Mouse (Mus musculus): Measurements from ENCODE around the gene Tchp. TPM values are rescaled to one million over a fixed set of nuclear protein-coding genes. Genes with fewer than 3 reads are reported as not detected.

Gene Tchp
- polyA plus RNA-seq, 1 experiment from 2014 or later, result 9.0 TPM

DNA sequence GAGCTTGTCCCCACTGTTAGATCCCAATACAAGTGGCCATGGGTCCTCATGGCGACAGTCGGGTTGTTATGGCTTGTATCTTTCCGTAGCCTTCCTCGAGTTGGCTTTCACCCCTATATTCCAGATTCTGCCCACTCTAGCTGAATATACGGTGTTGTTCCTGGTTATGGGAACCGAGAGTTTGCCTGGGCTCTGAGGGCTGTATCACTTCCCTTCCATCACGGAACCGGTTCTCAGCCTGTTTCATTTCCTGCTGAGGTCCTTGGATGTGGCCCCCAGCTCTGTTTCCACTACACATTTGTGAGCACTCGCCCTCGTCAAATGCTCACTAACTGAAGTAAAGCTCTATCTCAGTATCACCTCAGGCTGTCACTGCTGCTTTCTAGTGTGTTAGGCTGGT is 14.4 kb downstream of the Tchp start:
- peaks cover 56% of the 10 kb centered on the region for H3K36me3 ChIP-seq (ENCODE audit: control insufficient read depth, insufficient read depth, low read length)
- 90% methylated on average over 10 of the region's 10 CpGs for WGBS
- no peak overlapping the region for H3K27ac ChIP-seq (ENCODE audit: low read depth)
- H3K9me3 ChIP-seq (ENCODE audit: control insufficient read depth, low read length), result no peaks in the 10 kb centered on the region
- H3K27me3 ChIP-seq (replicated peaks; ENCODE audit: control insufficient read depth, insufficient read depth, low read length), result no peaks in the 10 kb centered on the region
- H3K4me2 ChIP-seq (ENCODE audit: low read length), result no peak overlapping the region
- H3K4me3 ChIP-seq (ENCODE audit: low read depth, low read length), result no peak overlapping the region
- no peak overlapping the region for H3K9ac ChIP-seq (ENCODE audit: low read length)
- no peaks in the 10 kb centered on the region for H3K4me1 ChIP-seq (replicated peaks; ENCODE audit: control insufficient read depth, insufficient read depth, low read length)
- no peak for ATAC-seq (replicated peaks; ENCODE audit: low FRiP score, low TSS enrichment, low read depth)
- no peak for DNase-seq (ENCODE audit: low spot score)

- Histone ChIP-seq H3K9me3 (ENCODE audit: control insufficient read depth, low read length) (no peaks in the 10 kb centered on the region), H3K4me3 (ENCODE audit: low read depth, low read length) (no peak overlapping the region), H3K27ac (ENCODE audit: low read depth) (no peak overlapping the region), H3K4me1 (replicated peaks; ENCODE audit: control insufficient read depth, insufficient read depth, low read length) (no peaks in the 10 kb centered on the region), H3K27me3 (replicated peaks; ENCODE audit: control insufficient read depth, insufficient read depth, low read length) (no peaks in the 10 kb centered on the region), H3K9ac (ENCODE audit: low read length) (no peak overlapping the region), H3K36me3 (ENCODE audit: control insufficient read depth, insufficient read depth, low read length) (peaks cover 54% of the 10 kb centered on the region), H3K4me2 (ENCODE audit: low read length) (no peak overlapping the region)
- WGBS, result 92% methylated on average over 13 of the region's 13 CpGs
- ATAC-seq (replicated peaks; ENCODE audit: low FRiP score, low TSS enrichment, low read depth) (no peak), DNase-seq (ENCODE audit: low spot score) (no peak)
Measured at GRCm38 (mm10) chr5:114722846-114723245, 15.3 kb downstream of the Tchp start.

DNA sequence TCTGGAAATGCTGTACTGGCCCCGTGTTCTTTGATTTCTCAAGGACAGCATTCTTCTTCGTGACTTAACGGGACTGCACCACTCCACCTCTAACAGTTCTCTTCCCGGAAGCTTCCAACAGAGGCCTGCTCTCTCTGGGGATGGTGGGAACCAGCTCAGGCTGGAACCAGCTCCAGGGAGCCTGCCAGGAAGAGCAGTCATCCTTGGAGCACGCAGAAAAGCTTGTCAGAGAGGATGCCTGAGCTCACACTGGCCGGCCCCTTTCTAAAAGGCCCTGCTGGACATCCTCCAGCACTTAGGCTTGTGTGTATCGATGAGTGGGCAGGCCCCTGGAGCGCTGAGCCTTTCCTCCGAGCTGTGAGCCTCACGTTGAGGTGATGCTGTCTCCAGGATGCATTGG is 20.6 kb downstream of the Tchp start:
- no peaks in the 10 kb centered on the region for H3K27me3 ChIP-seq (replicated peaks; ENCODE audit: control insufficient read depth, insufficient read depth, low read length)
- H3K4me2 ChIP-seq (ENCODE audit: low read length), result no peak overlapping the region
- H3K9me3 ChIP-seq (ENCODE audit: control insufficient read depth, low read length), result no peaks in the 10 kb centered on the region
- no peak overlapping the region for H3K9ac ChIP-seq (ENCODE audit: low read length)
- 85% methylated on average over 10 of the region's 10 CpGs for WGBS
- H3K4me3 ChIP-seq (ENCODE audit: low read depth, low read length), result no peak overlapping the region
- ATAC-seq (replicated peaks; ENCODE audit: low FRiP score, low TSS enrichment, low read depth) (no peak), DNase-seq (ENCODE audit: low spot score) (no peak)
- peaks cover 59% of the 10 kb centered on the region for H3K36me3 ChIP-seq (ENCODE audit: control insufficient read depth, insufficient read depth, low read length)
- H3K4me1 ChIP-seq (replicated peaks; ENCODE audit: control insufficient read depth, insufficient read depth, low read length), result no peaks in the 10 kb centered on the region
- no peak overlapping the region for H3K27ac ChIP-seq (ENCODE audit: low read depth)

DNA sequence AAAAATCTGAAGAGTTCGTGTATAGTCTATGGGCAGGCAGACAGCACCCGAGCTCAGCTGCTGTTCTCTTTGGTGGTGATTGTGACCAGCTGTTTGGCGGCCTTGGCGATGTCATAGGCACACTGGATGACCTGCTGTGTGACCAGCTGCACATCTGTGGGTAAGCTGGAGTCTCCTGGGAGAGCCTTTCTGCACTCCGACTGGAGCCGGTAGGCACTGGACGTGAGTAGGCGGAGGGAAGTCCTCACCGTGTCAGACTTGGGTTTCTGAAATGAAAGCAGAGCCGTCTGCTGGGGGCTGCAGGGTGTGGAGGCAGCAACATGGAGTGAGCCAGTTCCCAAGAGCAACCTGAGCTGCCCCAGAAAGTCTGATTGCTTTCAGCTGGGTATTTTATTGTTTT is 22.6 kb downstream of the Tchp start:
- ATAC-seq (replicated peaks; ENCODE audit: low FRiP score, low TSS enrichment, low read depth), result no peak

DNA sequence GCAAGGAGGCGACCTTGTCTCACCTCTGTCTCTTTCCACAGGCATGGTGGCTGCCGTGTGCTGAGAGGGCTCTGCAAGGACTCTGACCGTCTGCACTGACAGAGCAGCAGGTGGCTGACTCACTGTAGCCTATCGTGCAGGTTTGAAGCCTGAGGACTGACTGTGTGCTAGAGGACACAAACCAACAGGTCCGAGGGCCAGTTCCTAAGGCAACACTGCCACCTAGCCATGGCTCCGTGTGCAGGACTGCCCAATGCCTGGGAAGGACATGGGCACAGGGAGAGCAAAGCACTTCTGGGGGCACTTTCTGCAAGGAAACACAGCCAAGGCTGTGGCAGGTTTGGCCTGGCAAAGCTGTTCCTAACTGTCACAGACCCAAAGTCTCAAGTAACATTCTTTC is 23.9 kb downstream of the Tchp start:
- Histone ChIP-seq H3K4me1 (replicated peaks; ENCODE audit: control insufficient read depth, insufficient read depth, low read length) (no peaks in the 10 kb centered on the region), H3K9ac (ENCODE audit: low read length) (no peak overlapping the region), H3K9me3 (ENCODE audit: control insufficient read depth, low read length) (no peaks in the 10 kb centered on the region), H3K27ac (ENCODE audit: low read depth) (no peak overlapping the region), H3K4me3 (ENCODE audit: low read depth, low read length) (no peak overlapping the region), H3K27me3 (replicated peaks; ENCODE audit: control insufficient read depth, insufficient read depth, low read length) (no peaks in the 10 kb centered on the region), H3K4me2 (ENCODE audit: low read length) (no peak overlapping the region), H3K36me3 (ENCODE audit: control insufficient read depth, insufficient read depth, low read length) (peaks cover 81% of the 10 kb centered on the region)
- no peak for DNase-seq (ENCODE audit: low spot score)
- 63% methylated on average over 6 of the region's 6 CpGs for WGBS
- ATAC-seq (replicated peaks; ENCODE audit: low FRiP score, low TSS enrichment, low read depth), result no peak

More for the DNA sequence above, 22.6 kb downstream of the Tchp start:
- DNase-seq (ENCODE audit: low spot score), result no peak
- Histone ChIP-seq H3K27ac (ENCODE audit: low read depth) (no peak overlapping the region), H3K4me2 (ENCODE audit: low read length) (no peak overlapping the region), H3K36me3 (ENCODE audit: control insufficient read depth, insufficient read depth, low read length) (peaks cover 69% of the 10 kb centered on the region), H3K4me3 (ENCODE audit: low read depth, low read length) (no peak overlapping the region), H3K27me3 (replicated peaks; ENCODE audit: control insufficient read depth, insufficient read depth, low read length) (no peaks in the 10 kb centered on the region), H3K4me1 (replicated peaks; ENCODE audit: control insufficient read depth, insufficient read depth, low read length) (no peaks in the 10 kb centered on the region), H3K9ac (ENCODE audit: low read length) (no peak overlapping the region), H3K9me3 (ENCODE audit: control insufficient read depth, low read length) (no peaks in the 10 kb centered on the region)
- WGBS, result 81% methylated on average over 10 of the region's 10 CpGs

DNA sequence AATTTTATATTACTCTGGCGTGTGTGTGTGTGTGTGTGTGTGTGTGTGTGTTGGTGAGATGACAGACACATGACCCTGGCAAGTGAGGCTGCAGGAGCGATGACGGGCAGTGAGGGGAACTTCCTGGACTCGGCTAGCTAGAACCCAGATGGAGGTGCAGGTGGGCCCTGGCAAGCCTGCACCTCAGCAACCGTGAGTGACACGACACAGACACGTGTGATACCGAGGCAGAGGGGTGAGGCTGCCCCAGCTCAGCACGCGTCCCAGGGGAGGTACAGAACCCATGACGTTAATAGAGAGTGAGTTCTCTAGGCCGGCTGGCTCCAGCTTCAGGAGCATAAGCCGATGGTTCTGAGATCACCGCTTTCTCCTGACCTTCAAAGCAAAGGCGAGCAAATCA is 24.4 kb downstream of the Tchp start:
- Histone ChIP-seq H3K27ac (ENCODE audit: low read depth) (no peak overlapping the region), H3K9ac (ENCODE audit: low read length) (no peak overlapping the region), H3K4me2 (ENCODE audit: low read length) (no peak overlapping the region), H3K4me1 (replicated peaks; ENCODE audit: control insufficient read depth, insufficient read depth, low read length) (no peaks in the 10 kb centered on the region), H3K27me3 (replicated peaks; ENCODE audit: control insufficient read depth, insufficient read depth, low read length) (no peaks in the 10 kb centered on the region), H3K9me3 (ENCODE audit: control insufficient read depth, low read length) (no peaks in the 10 kb centered on the region), H3K4me3 (ENCODE audit: low read depth, low read length) (no peak overlapping the region), H3K36me3 (ENCODE audit: control insufficient read depth, insufficient read depth, low read length) (peaks cover 86% of the 10 kb centered on the region)
- no peak for ATAC-seq (replicated peaks; ENCODE audit: low FRiP score, low TSS enrichment, low read depth)
- WGBS, result 87% methylated on average over 15 of the region's 15 CpGs
- no peak for DNase-seq (ENCODE audit: low spot score)

GRCm38 (mm10) chr5:114733606-114734005 is 26.0 kb downstream of the Tchp start:
- no peaks in the 10 kb centered on the region for H3K9me3 ChIP-seq (ENCODE audit: control insufficient read depth, low read length)
- DNase-seq (ENCODE audit: low spot score) (no peak), ATAC-seq (replicated peaks; ENCODE audit: low FRiP score, low TSS enrichment, low read depth) (no peak)
- H3K27me3 ChIP-seq (replicated peaks; ENCODE audit: control insufficient read depth, insufficient read depth, low read length), result no peaks in the 10 kb centered on the region
- H3K4me1 ChIP-seq (replicated peaks; ENCODE audit: control insufficient read depth, insufficient read depth, low read length), result no peaks in the 10 kb centered on the region
- H3K27ac ChIP-seq (ENCODE audit: low read depth), result no peak overlapping the region
- no peak overlapping the region for H3K9ac ChIP-seq (ENCODE audit: low read length)
- WGBS, result 94% methylated on average over 15 of the region's 15 CpGs
- peaks cover 87% of the 10 kb centered on the region for H3K36me3 ChIP-seq (ENCODE audit: control insufficient read depth, insufficient read depth, low read length)
- no peak overlapping the region for H3K4me2 ChIP-seq (ENCODE audit: low read length)
- no peak overlapping the region for H3K4me3 ChIP-seq (ENCODE audit: low read depth, low read length)

- H3K4me3 ChIP-seq (ENCODE audit: low read depth, low read length), result no peak overlapping the region
- WGBS, result 89% methylated on average over 21 of the region's 21 CpGs
- H3K9ac ChIP-seq (ENCODE audit: low read length), result no peak overlapping the region
- no peak for DNase-seq (ENCODE audit: low spot score)
- no peak overlapping the region for H3K27ac ChIP-seq (ENCODE audit: low read depth)
- H3K36me3 ChIP-seq (ENCODE audit: control insufficient read depth, insufficient read depth, low read length), result peaks cover 81% of the 10 kb centered on the region
- H3K9me3 ChIP-seq (ENCODE audit: control insufficient read depth, low read length), result no peaks in the 10 kb centered on the region
- no peak for ATAC-seq (replicated peaks; ENCODE audit: low FRiP score, low TSS enrichment, low read depth)
- H3K4me1 ChIP-seq (replicated peaks; ENCODE audit: control insufficient read depth, insufficient read depth, low read length), result no peaks in the 10 kb centered on the region
- no peaks in the 10 kb centered on the region for H3K27me3 ChIP-seq (replicated peaks; ENCODE audit: control insufficient read depth, insufficient read depth, low read length)
- no peak overlapping the region for H3K4me2 ChIP-seq (ENCODE audit: low read length)
Measured at GRCm38 (mm10) chr5:114737090-114737887, 29.7 kb downstream of the Tchp start.

DNA sequence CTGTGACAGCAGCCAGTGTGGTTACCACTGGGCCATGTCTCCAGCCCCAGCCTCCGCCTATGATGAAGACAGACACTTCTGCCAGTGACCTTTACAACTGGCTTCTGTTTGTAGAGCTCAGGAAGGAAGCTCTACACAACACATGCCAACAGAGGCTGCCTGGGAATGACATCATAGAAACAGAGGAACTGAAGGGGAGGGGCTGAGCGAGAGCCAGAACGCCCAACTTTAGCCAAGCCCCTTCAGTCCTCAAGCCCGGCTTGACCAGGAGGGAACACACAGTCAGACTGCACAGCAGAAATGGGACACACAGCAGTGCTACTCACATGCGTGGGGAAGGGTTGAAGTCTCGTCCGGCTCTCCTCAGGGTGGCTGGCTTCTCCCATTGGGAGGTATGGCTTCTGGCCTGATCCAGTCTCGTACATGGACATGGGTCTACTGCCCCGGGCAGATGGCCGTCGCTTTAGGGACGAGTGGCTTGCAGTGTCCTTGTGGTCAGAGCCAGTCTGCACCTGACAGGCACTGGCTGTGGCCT is 31.2 kb downstream of the Tchp start:
- Histone ChIP-seq H3K27me3 (replicated peaks; ENCODE audit: control insufficient read depth, insufficient read depth, low read length) (no peaks in the 10 kb centered on the region), H3K9ac (ENCODE audit: low read length) (no peak overlapping the region), H3K9me3 (ENCODE audit: control insufficient read depth, low read length) (no peaks in the 10 kb centered on the region), H3K27ac (ENCODE audit: low read depth) (no peak overlapping the region), H3K4me1 (replicated peaks; ENCODE audit: control insufficient read depth, insufficient read depth, low read length) (no peaks in the 10 kb centered on the region), H3K4me3 (ENCODE audit: low read depth, low read length) (no peak overlapping the region), H3K36me3 (ENCODE audit: control insufficient read depth, insufficient read depth, low read length) (peaks cover 80% of the 10 kb centered on the region), H3K4me2 (ENCODE audit: low read length) (no peak overlapping the region)
- DNase-seq (ENCODE audit: low spot score), result no peak
- no peak for ATAC-seq (replicated peaks; ENCODE audit: low FRiP score, low TSS enrichment, low read depth)
- 83% methylated on average over 12 of the region's 12 CpGs for WGBS
